Mouse (Mus musculus) stomach, postnatal 0 days (tissue): ENCODE measurements at regions not wholly inside any gene's neighbourhood (a gene's known extent, or its start where the extent isn't known, plus 50 kb on each side); places are given as distances from the start of the nearest gene placed in this dataset.
A peak's percentile ranks its signal among the peaks of the same experiment; 100 is the strongest.

Source experiments
- ATAC-seq: fragments of 200-750 bp; cut with Nextera tagmentation; 2 replicates; pipeline ENCODE4 v1.8.0; 2017; ENCODE audit not compliant: low FRiP score, low TSS enrichment
- DNase-seq: peaks from one replicate; pipeline ENCODE4 v3.0.0-alpha.2; 2016; ENCODE audit warnings: low spot score
- H3K27ac ChIP-seq: fragments of 300-500 bp; sonication (generic); replicated peaks from 2 replicates; pipeline ENCODE4 v1.5.1; 2014; ENCODE audit warnings: mild to moderate bottlenecking, control low read depth
- H3K27me3 ChIP-seq: fragments of 300-500 bp; sonication (generic); 2 replicates; pipeline ENCODE4 v1.6.1; 2014; ENCODE audit warnings: low read length; ENCODE audit not compliant: control insufficient read depth, insufficient read depth
- H3K36me3 ChIP-seq: fragments of 300-500 bp; sonication (generic); 2 replicates; pipeline ENCODE4 v1.6.1; 2014; ENCODE audit warnings: low read length, mixed read lengths; ENCODE audit not compliant: control insufficient read depth, insufficient read depth
- H3K4me1 ChIP-seq: fragments of 300-500 bp; sonication (generic); replicated peaks from 2 replicates; pipeline ENCODE4 v1.6.1; 2014; ENCODE audit warnings: antibody characterized with exemption; ENCODE audit not compliant: control insufficient read depth, insufficient read depth
- H3K4me2 ChIP-seq: fragments of 300-500 bp; sonication (generic); replicated peaks from 2 replicates; pipeline ENCODE4 v1.6.1; 2014; ENCODE audit warnings: low read depth, mild to moderate bottlenecking, control low read depth, moderate library complexity
- H3K4me3 ChIP-seq: fragments of 300-500 bp; sonication (generic); 2 replicates; pipeline ENCODE4 v1.5.1; 2014; ENCODE audit warnings: low read depth, low read length, control low read depth
- H3K9ac ChIP-seq: fragments of 300-500 bp; sonication (generic); 2 replicates; pipeline ENCODE4 v1.6.1; 2014; ENCODE audit warnings: mild to moderate bottlenecking, low read length, control low read depth, mixed read lengths
- H3K9me3 ChIP-seq: fragments of 300-500 bp; sonication (generic); 2 replicates; pipeline ENCODE4 v1.6.1; 2016; ENCODE audit warnings: low read length; ENCODE audit not compliant: control insufficient read depth
- CTCF ChIP-seq: IDR thresholded peaks from 2 replicates; pipeline ENCODE4 v1.5.1; 2016; ENCODE audit warnings: antibody characterized with exemption, low read depth, mild to moderate bottlenecking, moderate library complexity
- EP300 ChIP-seq: optimal IDR thresholded peaks from 2 replicates; pipeline ENCODE3; 2016; ENCODE audit warnings: antibody characterized with exemption
- WGBS: fragments of 180-500 bp; shearing (Covaris S2); extraction: QIAGEN DNeasy Blood & Tissue Kit; methylation state at CpG from one replicate; pipeline ENCODE4 v1.1.7; 2014; 5-methylcytosine and 5-hydroxymethylcytosine counted together

GRCm38 (mm10) chr11:64890776-64891175, 88.1 kb upstream of the Elac2 start:
- Histone ChIP-seq H3K9me3 (no peaks in the 10 kb centered on the region), H3K4me2 (no peak overlapping the region), H3K27ac (no peak overlapping the region), H3K36me3 (no peaks in the 10 kb centered on the region), H3K9ac (no peak overlapping the region), H3K4me1 (no peaks in the 10 kb centered on the region), H3K27me3 (no peaks in the 10 kb centered on the region), H3K4me3 (no peak overlapping the region)
- DNase-seq = peak; percentile 39
- TF ChIP-seq CTCF (peak; percentile 71), EP300 (no peak)
- ATAC-seq = no peak
- 55% methylated on average over 3 of the region's 3 CpGs for WGBS

DNA sequence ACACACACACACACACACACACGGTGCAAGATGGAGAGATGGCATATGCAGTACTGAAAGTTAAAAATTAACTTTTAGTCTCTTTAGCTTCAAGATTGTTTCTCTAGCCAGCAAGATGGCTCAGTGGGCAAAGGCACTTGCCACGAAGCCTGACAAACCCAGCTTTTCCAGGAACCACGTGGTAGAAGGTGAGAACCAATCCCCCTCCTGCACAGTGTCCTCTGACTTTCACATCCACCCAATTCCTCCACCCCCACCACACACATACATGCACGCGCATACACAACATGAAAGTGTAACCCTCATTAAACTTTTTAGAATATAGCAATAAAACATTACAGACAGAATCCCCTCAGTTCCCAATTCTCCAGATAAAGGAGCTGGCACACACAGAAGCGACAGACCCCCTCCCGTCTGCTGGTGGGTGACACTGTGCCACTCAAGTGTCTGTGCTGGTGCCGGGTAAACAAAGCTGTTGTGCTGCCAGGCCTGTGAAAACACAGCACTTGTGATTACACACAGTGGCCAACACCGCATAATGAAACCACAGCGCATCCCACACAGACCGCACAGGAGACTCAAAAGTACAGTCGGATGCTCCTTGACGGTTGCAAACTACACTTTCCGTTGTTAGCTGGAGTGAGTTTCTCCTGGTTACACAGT, 82.9 kb upstream of the Elac2 start:
- TF ChIP-seq CTCF (no peak), EP300 (no peak)

GRCm38 (mm10) chr11:64898758-64899586, 79.9 kb upstream of the Elac2 start:
- no peak overlapping the region for H3K4me3 ChIP-seq
- no peak overlapping the region for H3K27ac ChIP-seq
- TF ChIP-seq EP300 (no peak), CTCF (peak; percentile 92)
- no peaks in the 10 kb centered on the region for H3K9me3 ChIP-seq
- ATAC-seq (no peak), DNase-seq (peak; percentile 79)
- H3K4me1 ChIP-seq = no peaks in the 10 kb centered on the region
- 24% methylated on average over 17 of the region's 17 CpGs for WGBS
- H3K4me2 ChIP-seq = no peak overlapping the region
- H3K36me3 ChIP-seq = no peaks in the 10 kb centered on the region
- no peak overlapping the region for H3K9ac ChIP-seq
- H3K27me3 ChIP-seq = no peaks in the 10 kb centered on the region

More for the DNA sequence above, 82.9 kb upstream of the Elac2 start:
- Histone ChIP-seq H3K4me1 (no peaks in the 10 kb centered on the region), H3K27ac (no peak overlapping the region), H3K27me3 (no peaks in the 10 kb centered on the region), H3K9ac (no peak overlapping the region), H3K4me3 (no peak overlapping the region), H3K4me2 (no peak overlapping the region), H3K9me3 (no peaks in the 10 kb centered on the region), H3K36me3 (no peaks in the 10 kb centered on the region)
- 75% methylated on average over 14 of the region's 14 CpGs for WGBS
- no peak for ATAC-seq
- DNase-seq = no peak

GRCm38 (mm10) chr11:64899587-64900278, 79.1 kb upstream of the Elac2 start:
- H3K36me3 ChIP-seq = no peaks in the 10 kb centered on the region
- H3K9me3 ChIP-seq = no peaks in the 10 kb centered on the region
- ATAC-seq (no peak), DNase-seq (no peak)
- no peak overlapping the region for H3K27ac ChIP-seq
- no peak overlapping the region for H3K9ac ChIP-seq
- no peaks in the 10 kb centered on the region for H3K27me3 ChIP-seq
- H3K4me3 ChIP-seq = no peak overlapping the region
- no peak overlapping the region for H3K4me2 ChIP-seq
- TF ChIP-seq EP300 = no peak
- no peak for TF ChIP-seq CTCF
- 60% methylated on average over 15 of the region's 15 CpGs for WGBS
- no peaks in the 10 kb centered on the region for H3K4me1 ChIP-seq

DNA sequence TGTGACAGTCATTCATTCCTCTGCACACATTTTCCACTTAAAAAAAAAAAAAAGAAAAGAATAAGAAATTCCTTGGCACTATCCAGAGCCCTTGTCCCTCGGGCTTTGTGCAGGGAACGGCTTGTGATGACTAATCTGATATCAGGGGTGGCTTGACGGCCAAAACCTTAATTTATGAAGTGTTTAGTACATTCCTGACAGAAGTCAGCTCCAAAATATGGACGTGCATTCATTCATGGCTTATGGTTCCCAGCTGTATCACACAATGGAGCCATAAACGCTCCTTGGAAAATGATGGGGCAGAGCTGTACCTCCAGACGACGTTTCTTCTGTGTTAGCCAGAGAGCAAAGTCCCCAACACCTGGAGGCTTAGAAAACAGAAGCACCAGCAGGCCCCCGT, 62.1 kb upstream of the Elac2 start:
- no peaks in the 10 kb centered on the region for H3K27me3 ChIP-seq
- no peak overlapping the region for H3K4me2 ChIP-seq
- H3K36me3 ChIP-seq = no peaks in the 10 kb centered on the region
- no peaks in the 10 kb centered on the region for H3K4me1 ChIP-seq
- WGBS = 24% methylated on average over 8 of the region's 8 CpGs
- TF ChIP-seq CTCF (no peak), EP300 (no peak)
- H3K27ac ChIP-seq = no peak overlapping the region
- no peak overlapping the region for H3K9ac ChIP-seq
- H3K9me3 ChIP-seq = no peaks in the 10 kb centered on the region
- DNase-seq (no peak), ATAC-seq (no peak)
- H3K4me3 ChIP-seq = no peak overlapping the region
